Mouse (Mus musculus): ENCODE results near the gene Arl10.

- TF ChIP-seq TAL1 (IDR thresholded peaks at IDR 0.05; ENCODE audit: low read length): no peak
- TF ChIP-seq GATA1 (IDR thresholded peaks at IDR 0.05; ENCODE audit: low read length): no peak
Measured at GRCm38 (mm10) chr13:54607204-54607603, 32.4 kb downstream of the Arl10 start.

All from erythroblast, embryonic 14.5 days (primary cell).